Mouse (Mus musculus): Measurements from ENCODE around the gene Slc9a5. TPM values are rescaled to one million over a fixed set of nuclear protein-coding genes. Genes with fewer than 3 reads are reported as not detected.

Gene Slc9a5
- polyA plus RNA-seq, 1 experiment from 2014 or later: 12.3 TPM

DNA sequence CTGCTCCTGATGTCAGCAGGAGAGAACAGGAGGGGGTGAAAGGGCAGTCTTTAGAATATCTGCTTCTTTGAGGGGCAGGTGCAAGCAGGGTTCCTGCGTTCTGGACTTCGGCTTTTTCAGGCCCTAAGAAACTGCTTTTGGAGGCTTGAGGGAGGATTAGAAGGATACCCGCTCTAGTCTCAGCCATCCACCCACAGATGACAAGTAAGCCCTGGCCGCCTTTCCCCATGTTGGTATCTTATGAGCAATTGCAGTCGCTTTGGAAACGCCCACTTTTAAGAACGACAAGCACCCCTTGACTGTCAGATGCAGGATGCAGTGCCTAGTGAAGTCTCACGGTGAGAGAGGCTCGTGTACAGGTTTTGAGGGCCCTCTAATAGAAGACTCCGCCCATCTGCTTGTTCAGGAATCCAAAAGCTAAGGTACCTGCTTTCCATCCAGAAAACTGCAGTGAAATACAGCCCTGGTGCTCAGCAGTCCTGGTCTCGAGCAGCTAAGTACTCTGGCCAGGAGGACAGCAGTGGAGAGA lies 29.9 kb upstream of the Slc9a5 start:
- 85% methylated on average over 11 of the region's 11 CpGs for WGBS
- Histone ChIP-seq H3K27ac (ENCODE audit: low read depth, low read length) (no peak overlapping the region), H3K4me2 (ENCODE audit: low read length) (no peak overlapping the region), H3K4me3 (ENCODE audit: low read length) (no peak overlapping the region), H3K4me1 (ENCODE audit: control insufficient read depth, insufficient read depth, low read depth, low read length) (no peaks in the 10 kb centered on the region), H3K27me3 (replicated peaks; ENCODE audit: control insufficient read depth, insufficient read depth, low read length) (no peaks in the 10 kb centered on the region), H3K36me3 (ENCODE audit: control insufficient read depth, insufficient read depth, low read length) (peaks cover 17% of the 10 kb centered on the region), H3K9me3 (ENCODE audit: control insufficient read depth, low read length) (no peaks in the 10 kb centered on the region), H3K9ac (ENCODE audit: low read depth, low read length) (no peak overlapping the region)
- no peak for ATAC-seq

DNA sequence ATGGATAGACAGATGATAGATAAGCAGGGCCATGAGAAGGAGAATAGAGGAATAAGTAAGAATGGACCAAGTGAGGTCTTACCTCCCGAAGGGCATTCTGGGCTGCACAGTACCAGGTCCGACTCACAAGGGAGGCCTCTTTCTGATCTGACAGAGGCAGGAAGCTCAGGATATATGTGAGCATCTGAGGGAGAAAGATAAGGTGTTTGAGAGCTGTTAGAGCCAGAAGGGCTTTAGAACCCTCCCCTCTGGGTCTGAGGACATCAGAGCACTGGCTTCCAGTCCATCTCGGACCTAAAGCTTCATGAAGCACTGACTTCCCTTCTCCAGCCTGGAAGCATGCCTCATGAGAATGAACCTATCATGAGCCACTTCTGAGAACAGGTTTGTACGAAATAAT lies 25.5 kb upstream of the Slc9a5 start:
- Histone ChIP-seq H3K27me3 (replicated peaks; ENCODE audit: control insufficient read depth, insufficient read depth, low read length) (no peaks in the 10 kb centered on the region), H3K4me1 (ENCODE audit: control insufficient read depth, insufficient read depth, low read depth, low read length) (peaks cover 20% of the 10 kb centered on the region), H3K4me3 (ENCODE audit: low read length) (no peak overlapping the region), H3K36me3 (ENCODE audit: control insufficient read depth, insufficient read depth, low read length) (peaks cover 12% of the 10 kb centered on the region), H3K27ac (ENCODE audit: low read depth, low read length) (no peak overlapping the region), H3K9me3 (ENCODE audit: control insufficient read depth, low read length) (no peaks in the 10 kb centered on the region), H3K9ac (ENCODE audit: low read depth, low read length) (no peak overlapping the region), H3K4me2 (ENCODE audit: low read length) (no peak overlapping the region)
- WGBS: 90% methylated on average over 4 of the region's 4 CpGs
- ATAC-seq: no peak

- peak; percentile 67 for ATAC-seq
- Histone ChIP-seq H3K9me3 (ENCODE audit: control insufficient read depth, low read length) (no peaks in the 10 kb centered on the region), H3K4me2 (ENCODE audit: low read length) (peak overlapping the region; percentile 64), H3K4me3 (ENCODE audit: low read length) (peak overlapping the region; percentile 70), H3K27me3 (replicated peaks; ENCODE audit: control insufficient read depth, insufficient read depth, low read length) (no peaks in the 10 kb centered on the region), H3K9ac (ENCODE audit: low read depth, low read length) (peak overlapping the region; percentile 86), H3K4me1 (ENCODE audit: control insufficient read depth, insufficient read depth, low read depth, low read length) (peaks cover 20% of the 10 kb centered on the region), H3K36me3 (ENCODE audit: control insufficient read depth, insufficient read depth, low read length) (peaks cover 20% of the 10 kb centered on the region), H3K27ac (ENCODE audit: low read depth, low read length) (peak overlapping the region; percentile 77; the same call in 1 of the 2 replicates)
- WGBS: 2% methylated on average over 12 of the region's 12 CpGs
These were observed 23.0 kb upstream of the Slc9a5 start for GRCm38 (mm10) chr8:105325641-105326093.

- Histone ChIP-seq H3K4me2 (ENCODE audit: low read length) (peak within 1 kb of the TSS; percentile 71), H3K9me3 (ENCODE audit: control insufficient read depth, low read length) (no peaks in the 10 kb centered on the region), H3K36me3 (ENCODE audit: control insufficient read depth, insufficient read depth, low read length) (peaks cover 20% of the 10 kb centered on the region), H3K27ac (ENCODE audit: low read depth, low read length) (peak within 1 kb of the TSS; percentile 77), H3K9ac (ENCODE audit: low read depth, low read length) (peak within 1 kb of the TSS; percentile 86), H3K27me3 (replicated peaks; ENCODE audit: control insufficient read depth, insufficient read depth, low read length) (no peaks in the 10 kb centered on the region), H3K4me3 (ENCODE audit: low read length) (peak within 1 kb of the TSS; percentile 70), H3K4me1 (ENCODE audit: control insufficient read depth, insufficient read depth, low read depth, low read length) (peaks cover 20% of the 10 kb centered on the region)
- peak; percentile 92 for ATAC-seq
- 0% methylated on average over 36 of the region's 36 CpGs for WGBS
These were observed 22.4 kb upstream of the Slc9a5 start, which contains the start of the genes Lrrc29 and Tmem208 for GRCm38 (mm10) chr8:105326141-105326672. TSS of gene Lrrc29 (minus strand) at chr8:105326278. TSS of gene Tmem208 (plus strand) at chr8:105326354.

DNA sequence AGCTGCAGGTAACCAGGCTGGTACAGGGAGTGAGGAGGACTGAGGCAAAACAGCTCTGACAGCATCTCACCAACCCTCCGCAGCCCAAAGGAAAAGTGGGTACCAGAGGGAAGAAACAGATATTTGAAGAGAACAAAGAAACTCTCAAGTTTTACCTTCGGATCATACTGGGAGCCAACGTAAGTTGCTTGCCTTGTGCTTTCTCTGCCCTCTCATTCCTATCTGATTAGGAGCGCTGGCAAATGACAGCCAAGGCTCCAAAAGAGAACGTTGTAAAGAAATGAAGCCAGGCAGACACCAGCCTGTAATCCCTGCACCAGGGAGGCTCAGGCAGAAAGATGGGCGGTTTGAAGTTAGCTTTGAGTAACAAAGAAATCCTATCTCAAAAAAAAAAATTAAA lies 21.7 kb upstream of the Slc9a5 start:
- H3K4me2 ChIP-seq (ENCODE audit: low read length): peak overlapping the region; percentile 71
- H3K36me3 ChIP-seq (ENCODE audit: control insufficient read depth, insufficient read depth, low read length): peaks cover 26% of the 10 kb centered on the region
- H3K9me3 ChIP-seq (ENCODE audit: control insufficient read depth, low read length): no peaks in the 10 kb centered on the region
- H3K4me1 ChIP-seq (ENCODE audit: control insufficient read depth, insufficient read depth, low read depth, low read length): peaks cover 20% of the 10 kb centered on the region
- WGBS: 48% methylated on average over 6 of the region's 6 CpGs
- ATAC-seq: no peak
- H3K27me3 ChIP-seq (replicated peaks; ENCODE audit: control insufficient read depth, insufficient read depth, low read length): no peaks in the 10 kb centered on the region
- H3K27ac ChIP-seq (ENCODE audit: low read depth, low read length): 0 out of 2 replicates have a peak overlapping the region, but pooled peaks have one; percentile 13
- H3K4me3 ChIP-seq (ENCODE audit: low read length): peak overlapping the region; percentile 70
- H3K9ac ChIP-seq (ENCODE audit: low read depth, low read length): peak overlapping the region; percentile 86

GRCm38 (mm10) chr8:105330325-105330724 lies 18.3 kb upstream of the Slc9a5 start:
- Histone ChIP-seq H3K9me3 (ENCODE audit: control insufficient read depth, low read length) (no peaks in the 10 kb centered on the region), H3K4me2 (ENCODE audit: low read length) (no peak overlapping the region), H3K27ac (ENCODE audit: low read depth, low read length) (no peak overlapping the region), H3K27me3 (replicated peaks; ENCODE audit: control insufficient read depth, insufficient read depth, low read length) (no peaks in the 10 kb centered on the region), H3K9ac (ENCODE audit: low read depth, low read length) (no peak overlapping the region), H3K36me3 (ENCODE audit: control insufficient read depth, insufficient read depth, low read length) (peaks cover 22% of the 10 kb centered on the region), H3K4me3 (ENCODE audit: low read length) (no peak overlapping the region), H3K4me1 (ENCODE audit: control insufficient read depth, insufficient read depth, low read depth, low read length) (peaks cover 10% of the 10 kb centered on the region)
- 94% methylated on average over 12 of the region's 12 CpGs for WGBS
- ATAC-seq: no peak

DNA sequence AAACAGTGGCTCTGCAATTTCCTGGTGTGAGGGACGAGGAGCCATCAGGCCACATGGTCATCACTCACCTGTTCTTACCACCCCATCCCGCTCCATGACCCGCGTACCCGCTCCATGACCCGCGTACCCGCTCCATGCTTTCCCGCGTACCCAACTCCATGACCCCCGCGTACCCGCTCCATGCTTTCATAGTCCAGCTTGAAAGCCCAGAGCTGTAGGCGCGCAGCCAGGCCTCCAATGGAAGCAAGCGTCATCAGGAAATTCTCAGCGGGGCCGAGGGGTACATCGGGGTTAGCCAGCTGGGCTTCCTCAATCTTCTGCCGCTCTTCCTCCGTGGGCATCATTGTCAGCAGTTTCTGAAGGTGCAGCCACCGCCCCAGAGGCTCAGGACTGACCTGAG lies 17.2 kb upstream of the Slc9a5 start:
- no peak overlapping the region for H3K4me2 ChIP-seq (ENCODE audit: low read length)
- H3K4me3 ChIP-seq (ENCODE audit: low read length): no peak overlapping the region
- no peaks in the 10 kb centered on the region for H3K27me3 ChIP-seq (replicated peaks; ENCODE audit: control insufficient read depth, insufficient read depth, low read length)
- no peaks in the 10 kb centered on the region for H3K9me3 ChIP-seq (ENCODE audit: control insufficient read depth, low read length)
- H3K9ac ChIP-seq (ENCODE audit: low read depth, low read length): no peak overlapping the region
- peaks cover 22% of the 10 kb centered on the region for H3K36me3 ChIP-seq (ENCODE audit: control insufficient read depth, insufficient read depth, low read length)
- no peak for ATAC-seq
- WGBS: 97% methylated on average over 22 of the region's 22 CpGs
- no peak overlapping the region for H3K27ac ChIP-seq (ENCODE audit: low read depth, low read length)
- H3K4me1 ChIP-seq (ENCODE audit: control insufficient read depth, insufficient read depth, low read depth, low read length): peaks cover 9% of the 10 kb centered on the region

- Histone ChIP-seq H3K9me3 (ENCODE audit: control insufficient read depth, low read length) (no peaks in the 10 kb centered on the region), H3K4me1 (ENCODE audit: control insufficient read depth, insufficient read depth, low read depth, low read length) (peaks cover 7% of the 10 kb centered on the region), H3K4me3 (ENCODE audit: low read length) (no peak overlapping the region), H3K4me2 (ENCODE audit: low read length) (no peak overlapping the region), H3K36me3 (ENCODE audit: control insufficient read depth, insufficient read depth, low read length) (peaks cover 22% of the 10 kb centered on the region), H3K27me3 (replicated peaks; ENCODE audit: control insufficient read depth, insufficient read depth, low read length) (no peaks in the 10 kb centered on the region), H3K27ac (ENCODE audit: low read depth, low read length) (no peak overlapping the region), H3K9ac (ENCODE audit: low read depth, low read length) (no peak overlapping the region)
- ATAC-seq: no peak
- WGBS: 98% methylated on average over 9 of the region's 9 CpGs
These were observed 16.7 kb upstream of the Slc9a5 start for GRCm38 (mm10) chr8:105331931-105332330.

DNA sequence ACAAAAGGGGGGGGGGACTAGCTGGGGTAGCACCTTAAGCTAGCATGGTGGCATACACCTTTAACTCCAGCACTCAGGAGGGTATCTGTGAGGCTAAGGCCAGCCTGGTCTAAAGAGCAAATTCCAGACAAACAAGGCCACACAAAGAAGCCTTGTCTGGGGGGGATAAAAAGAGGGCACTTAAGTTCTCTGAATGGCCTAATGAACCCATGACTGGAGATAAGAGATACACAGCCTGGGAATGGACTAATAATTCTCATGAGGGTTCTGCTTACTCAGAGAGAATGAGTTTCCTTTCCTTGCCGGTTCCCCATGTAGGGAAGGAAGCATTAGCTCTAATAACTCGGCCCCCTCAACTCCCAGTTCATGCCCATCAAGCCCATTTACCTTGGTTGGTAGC lies 16.1 kb upstream of the Slc9a5 start:
- H3K27ac ChIP-seq (ENCODE audit: low read depth, low read length): no peak overlapping the region
- no peaks in the 10 kb centered on the region for H3K27me3 ChIP-seq (replicated peaks; ENCODE audit: control insufficient read depth, insufficient read depth, low read length)
- H3K4me1 ChIP-seq (ENCODE audit: control insufficient read depth, insufficient read depth, low read depth, low read length): peaks cover under 1% of the 10 kb centered on the region
- no peak overlapping the region for H3K4me3 ChIP-seq (ENCODE audit: low read length)
- 72% methylated on average over 2 of the region's 2 CpGs for WGBS
- H3K4me2 ChIP-seq (ENCODE audit: low read length): no peak overlapping the region
- peaks cover 22% of the 10 kb centered on the region for H3K36me3 ChIP-seq (ENCODE audit: control insufficient read depth, insufficient read depth, low read length)
- no peak overlapping the region for H3K9ac ChIP-seq (ENCODE audit: low read depth, low read length)
- H3K9me3 ChIP-seq (ENCODE audit: control insufficient read depth, low read length): no peaks in the 10 kb centered on the region
- no peak for ATAC-seq
